Mouse (Mus musculus): ENCODE data around the gene Cdh4.

GRCm38 (mm10) chr2:179664171-179664608 lies 222.0 kb downstream of the Cdh4 start:
- TF ChIP-seq GATA1 (IDR thresholded peaks at IDR 0.05; ENCODE audit: low read length) (no peak), TAL1 (IDR thresholded peaks at IDR 0.05; ENCODE audit: low read length) (no peak)

Measured in erythroblast, embryonic 14.5 days (primary cell).